Mouse (Mus musculus) hindbrain, embryonic 13.5 days (tissue): ENCODE data around the gene Vmn1r70. TPM values are rescaled to one million over a fixed set of nuclear protein-coding genes. Genes with fewer than 3 reads are reported as not detected.

Source experiments
- ATAC-seq: fragments of 200-750 bp; cut with Nextera tagmentation; 2 replicates; pipeline ENCODE4 v1.8.0; 2017; ENCODE audit warnings: moderate TSS enrichment; ENCODE audit not compliant: low FRiP score
- H3K27ac ChIP-seq: fragments of 300-500 bp; sonication (generic); 2 replicates; pipeline ENCODE4 v1.5.1; 2015; ENCODE audit warnings: inconsistent platforms, mild to moderate bottlenecking, moderate library complexity
- H3K27me3 ChIP-seq: fragments of 300-500 bp; sonication (generic); 2 replicates; pipeline ENCODE4 v1.6.1; 2015; ENCODE audit warnings: mild to moderate bottlenecking, inconsistent platforms
- H3K36me3 ChIP-seq: fragments of 300-500 bp; sonication (generic); 2 replicates; pipeline ENCODE4 v1.6.1; 2015; ENCODE audit warnings: mild to moderate bottlenecking, inconsistent platforms
- H3K4me1 ChIP-seq: fragments of 300-500 bp; sonication (generic); replicated peaks from 2 replicates; pipeline ENCODE4 v1.6.1; 2015; ENCODE audit warnings: inconsistent platforms
- H3K4me2 ChIP-seq: fragments of 300-500 bp; sonication (generic); 2 replicates; pipeline ENCODE4 v1.6.1; 2015; ENCODE audit warnings: inconsistent platforms, mild to moderate bottlenecking, moderate library complexity
- H3K4me3 ChIP-seq: fragments of 300-500 bp; sonication (generic); 2 replicates; pipeline ENCODE4 v1.5.1; 2015; ENCODE audit warnings: mild to moderate bottlenecking, inconsistent platforms
- H3K9ac ChIP-seq: fragments of 300-500 bp; sonication (generic); 2 replicates; pipeline ENCODE4 v1.6.1; 2015; ENCODE audit warnings: mild to moderate bottlenecking, inconsistent platforms
- H3K9me3 ChIP-seq: fragments of 300-500 bp; sonication (generic); 2 replicates; pipeline ENCODE4 v1.6.1; 2016; ENCODE audit warnings: inconsistent platforms
- WGBS: fragments of 180-500 bp; shearing (Covaris S2); methylation state at CpG from one replicate; pipeline ENCODE4 v1.1.7; 2015; 5-methylcytosine and 5-hydroxymethylcytosine counted together
- polyA plus RNA-seq: library from polyadenylated mRNA; unstranded; fragments of >200 nt; fragmentation: Nextera tagmentation; extraction: Ambion mirVana; gene quantifications from 2 replicates; pipeline ENCODE4 v1.2.1, GENCODE M21; 2015

Gene Vmn1r70
- not detected in 2 replicates for polyA plus RNA-seq

DNA sequence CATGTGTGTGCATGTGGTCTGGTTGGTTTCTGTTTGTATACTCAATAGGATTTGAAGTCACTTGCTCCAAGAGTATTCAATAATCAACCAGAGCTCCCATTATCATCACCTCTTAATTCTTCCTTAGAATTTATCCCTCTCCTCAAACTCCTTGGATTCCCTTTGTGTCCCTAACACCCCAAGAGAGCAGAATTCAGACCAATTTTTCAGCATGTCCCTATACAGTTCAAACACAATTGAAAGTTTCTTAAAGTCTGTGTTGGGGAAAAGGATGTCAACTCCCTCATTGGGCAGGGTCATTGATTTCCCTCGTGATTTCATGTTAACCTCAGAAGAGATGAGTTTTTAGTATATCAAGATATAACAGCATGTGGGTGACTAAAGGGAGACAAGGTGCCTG is at the start of gene Vmn1r70:
Gene Vmn1r70, plus strand, starts transcription at position 301 of the 400 bp plus-strand sequence.
- Histone ChIP-seq H3K4me2 (no peak within 1 kb of the TSS), H3K4me1 (no peaks in the 10 kb centered on the region), H3K27ac (no peak within 1 kb of the TSS), H3K9ac (no peak within 1 kb of the TSS), H3K9me3 (peaks cover 38% of the 10 kb centered on the region), H3K36me3 (no peaks in the 10 kb centered on the region), H3K27me3 (no peaks in the 10 kb centered on the region), H3K4me3 (no peak within 1 kb of the TSS)
- whole genome bisulfite sequencing, result 60% methylated on average over 1 of the region's 1 CpGs
- ATAC-seq, result no peak

DNA sequence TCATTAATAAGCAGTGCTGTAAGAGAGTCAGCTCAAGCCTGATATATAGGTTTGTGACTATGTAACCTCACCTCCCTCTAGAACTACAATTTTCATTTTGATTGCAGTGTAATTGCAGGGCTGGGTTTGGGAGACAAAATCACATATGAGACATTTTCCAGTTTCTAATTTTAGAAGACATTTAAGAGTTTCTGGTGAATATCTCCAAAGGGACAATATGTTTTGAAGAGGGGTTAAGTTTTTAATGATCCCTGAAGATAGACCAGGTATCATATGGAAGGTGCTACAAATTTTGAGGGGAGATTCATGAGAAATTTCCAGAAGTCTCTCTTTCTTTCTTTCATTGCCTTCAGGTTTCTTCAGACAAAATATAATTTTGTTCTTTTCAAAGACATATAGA is 17.8 kb upstream of the Vmn1r70 start, which contains the start of gene Vmn1r69:
Gene Vmn1r69, minus strand, starts transcription at position 101 of the 400 bp plus-strand sequence.
- peaks cover 18% of the 10 kb centered on the region for H3K9me3 ChIP-seq
- H3K4me1 ChIP-seq, result no peaks in the 10 kb centered on the region
- H3K27ac ChIP-seq, result no peak within 1 kb of the TSS
- no peak within 1 kb of the TSS for H3K9ac ChIP-seq
- H3K36me3 ChIP-seq, result no peaks in the 10 kb centered on the region
- no peaks in the 10 kb centered on the region for H3K27me3 ChIP-seq
- no peak for ATAC-seq
- no peak within 1 kb of the TSS for H3K4me3 ChIP-seq
- no peak within 1 kb of the TSS for H3K4me2 ChIP-seq

Other genes with a start within 250 kb of the Vmn1r70 start
- gene Vmn1r67, start 188.2 kb upstream of the Vmn1r70 start, polyA plus RNA-seq, result not detected in 2 replicates
- gene Zik1, start 136.1 kb upstream of the Vmn1r70 start, polyA plus RNA-seq, result 47.6 and 47.7 TPM in 2 replicates
- not detected in 2 replicates for gene Vmn1r68, start 73.0 kb upstream of the Vmn1r70 start, polyA plus RNA-seq
- gene Vmn1r69, start 17.9 kb upstream of the Vmn1r70 start, polyA plus RNA-seq, result not detected in 2 replicates
- not detected in 2 replicates for gene Nlrp4b, start 56.3 kb downstream of the Vmn1r70 start, polyA plus RNA-seq
- gene Vmn1r71, start 122.8 kb downstream of the Vmn1r70 start, polyA plus RNA-seq, result not detected in 2 replicates